Mouse (Mus musculus) heart, embryonic 14.5 days (tissue): Measurements from ENCODE around the gene Anapc10. TPM values are rescaled to one million over a fixed set of nuclear protein-coding genes. Genes with fewer than 3 reads are reported as not detected.

Experiments used
- polyA plus RNA-seq: library from polyadenylated mRNA; unstranded; fragments of >200 nt; fragmentation: Nextera tagmentation; extraction: Ambion mirVana; gene quantifications from 2 replicates; pipeline ENCODE4 v1.2.1, GENCODE M21; 2014

The Anapc10 gene
- polyA plus RNA-seq, 1 experiment from 2014 or later, result 25.7 TPM

Other genes starting within 250 kb of the Anapc10 start
- 27.4 and 28.1 TPM in 2 replicates for gene Otud4, start 72.2 kb upstream of the Anapc10 start, polyA plus RNA-seq
- 67.7 and 67.8 TPM in 2 replicates for gene Abce1, start 80 bp upstream of the Anapc10 start, polyA plus RNA-seq